Mouse (Mus musculus): ENCODE results near the gene Nod2.

The Nod2 gene

GRCm38 (mm10) chr8:88646837-88647778 lies at the start of gene Nod2:
Gene Nod2 (plus strand): TSS chr8:88647315.
- DNase-seq (ENCODE audit: low spot score) = peak; percentile 65

GRCm38 (mm10) chr8:88598578-88598977 lies 48.5 kb upstream of the Nod2 start:
- no peak for DNase-seq (ENCODE audit: low spot score)

GRCm38 (mm10) chr8:88599491-88599890 lies 47.6 kb upstream of the Nod2 start:
- DNase-seq (ENCODE audit: low spot score) = no peak

GRCm38 (mm10) chr8:88603446-88603989 lies 43.6 kb upstream of the Nod2 start:
- DNase-seq (ENCODE audit: low spot score) = no peak

- DNase-seq (ENCODE audit: low spot score) = peak; percentile 76
These were observed 42.8 kb upstream of the Nod2 start for GRCm38 (mm10) chr8:88604065-88605038.

GRCm38 (mm10) chr8:88605361-88606040 lies 41.6 kb upstream of the Nod2 start:
- DNase-seq (ENCODE audit: low spot score) = no peak

GRCm38 (mm10) chr8:88609036-88609435 lies 38.1 kb upstream of the Nod2 start:
- DNase-seq (ENCODE audit: low spot score) = no peak

- DNase-seq (ENCODE audit: low spot score) = no peak
These were observed 36.8 kb upstream of the Nod2 start for GRCm38 (mm10) chr8:88610271-88610670.

- DNase-seq (ENCODE audit: low spot score) = no peak
These were observed 32.1 kb upstream of the Nod2 start for GRCm38 (mm10) chr8:88614981-88615380.

- no peak for DNase-seq (ENCODE audit: low spot score)
These were observed 28.5 kb upstream of the Nod2 start for GRCm38 (mm10) chr8:88618612-88619011.

GRCm38 (mm10) chr8:88619513-88619912 lies 27.6 kb upstream of the Nod2 start:
- DNase-seq (ENCODE audit: low spot score) = no peak

- DNase-seq (ENCODE audit: low spot score) = no peak
These were observed 26.2 kb upstream of the Nod2 start for GRCm38 (mm10) chr8:88620931-88621330.

GRCm38 (mm10) chr8:88621408-88621807 lies 25.7 kb upstream of the Nod2 start:
- DNase-seq (ENCODE audit: low spot score) = peak; percentile 47

- no peak for DNase-seq (ENCODE audit: low spot score)
These were observed 23.8 kb upstream of the Nod2 start for GRCm38 (mm10) chr8:88623351-88623750.

- DNase-seq (ENCODE audit: low spot score) = no peak
These were observed 22.8 kb upstream of the Nod2 start for GRCm38 (mm10) chr8:88624276-88624675.

- no peak for DNase-seq (ENCODE audit: low spot score)
These were observed 20.7 kb upstream of the Nod2 start for GRCm38 (mm10) chr8:88626433-88626832.

- no peak for DNase-seq (ENCODE audit: low spot score)
These were observed 20.2 kb upstream of the Nod2 start for GRCm38 (mm10) chr8:88626940-88627264.

GRCm38 (mm10) chr8:88627265-88627991 lies 19.7 kb upstream of the Nod2 start:
- peak; percentile 83 for DNase-seq (ENCODE audit: low spot score)

- peak; percentile 66 for DNase-seq (ENCODE audit: low spot score)
These were observed 18.9 kb upstream of the Nod2 start for GRCm38 (mm10) chr8:88628001-88628774.

GRCm38 (mm10) chr8:88630225-88630624 lies 16.9 kb upstream of the Nod2 start:
- no peak for DNase-seq (ENCODE audit: low spot score)
